Mouse (Mus musculus) hindlimb bud, embryonic 11.5 days (tissue): Measurements from ENCODE around the gene Rbsn.

Source experiments
- DNase-seq: peaks from one replicate; pipeline ENCODE4 v3.0.0-alpha.2; 2012; ENCODE audit warnings: low read depth, low spot score; ENCODE audit errors: extremely low spot score

The Rbsn gene

DNA sequence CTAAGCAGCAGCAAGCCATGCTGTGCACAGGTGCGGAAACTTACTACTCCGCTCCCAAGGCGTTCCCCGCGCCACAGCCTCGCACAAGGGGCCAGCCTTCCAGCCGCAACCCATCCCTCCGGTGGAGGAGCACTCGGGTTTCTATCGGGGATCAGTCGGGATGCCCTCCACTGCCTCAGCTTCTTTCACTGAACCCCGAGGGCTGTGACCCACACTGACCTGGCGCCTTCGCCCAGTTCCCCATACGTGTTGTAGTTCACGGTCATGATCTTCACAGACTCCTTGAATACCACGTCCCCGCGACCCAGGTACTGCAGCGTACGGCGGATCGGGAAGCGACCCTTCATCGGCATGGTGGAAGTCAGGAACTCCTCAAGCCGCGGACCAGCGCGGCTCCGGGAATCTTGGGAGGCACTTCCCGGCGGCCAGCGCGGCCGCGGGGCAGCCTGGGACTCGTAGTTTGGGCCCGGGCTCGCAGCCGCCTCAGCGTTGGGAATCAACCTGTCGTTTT, 31.0 kb downstream of the Rbsn start, which contains the start of gene Mrps25:
TSS of gene Mrps25 (minus strand) at position 413 of the 511 bp plus-strand sequence.
- peak; percentile 28 for DNase-seq

- DNase-seq: no peak
Observed at GRCm38 (mm10) chr6:92176450-92176849, 38.3 kb downstream of the Rbsn start.

DNA sequence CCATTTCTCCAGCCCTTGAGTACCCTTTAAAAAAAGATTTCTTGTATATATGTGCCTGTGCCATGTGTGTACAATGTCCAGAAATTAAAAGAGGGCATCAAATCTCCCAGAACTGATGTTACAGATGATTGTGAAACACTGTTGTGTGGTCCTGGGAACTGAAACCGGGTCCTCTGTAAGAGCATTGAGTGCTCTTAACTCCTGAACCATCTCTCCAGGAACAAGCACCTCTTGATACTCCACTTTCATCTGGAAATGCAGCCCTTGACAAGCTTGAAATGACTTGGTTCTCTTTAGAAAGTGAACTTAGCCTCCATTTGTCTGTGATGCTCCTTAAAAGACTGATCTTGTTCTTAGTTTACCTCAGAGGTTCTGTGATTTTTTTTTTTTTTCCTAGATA, 52.0 kb downstream of the Rbsn start:
- no peak for DNase-seq

DNA sequence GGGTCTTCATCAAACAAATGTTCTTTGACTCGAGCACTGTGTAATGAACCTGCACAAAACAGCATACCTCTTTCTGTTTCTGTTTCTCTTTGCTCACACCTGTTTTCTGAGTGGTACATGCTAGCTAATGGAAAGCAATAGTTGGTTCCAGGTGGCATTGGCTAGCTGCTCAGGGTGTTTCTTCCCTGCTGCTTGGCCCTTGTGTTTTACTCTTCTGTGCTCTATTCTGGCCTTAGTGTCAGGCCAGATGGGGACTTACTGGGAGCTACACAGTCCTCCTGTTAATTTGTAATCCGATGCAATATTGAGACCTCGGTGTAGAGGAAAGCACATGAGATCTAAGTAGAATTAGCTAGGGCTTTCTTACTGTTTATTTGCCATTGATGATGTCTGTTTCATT, 55.9 kb downstream of the Rbsn start:
- DNase-seq: no peak

DNA sequence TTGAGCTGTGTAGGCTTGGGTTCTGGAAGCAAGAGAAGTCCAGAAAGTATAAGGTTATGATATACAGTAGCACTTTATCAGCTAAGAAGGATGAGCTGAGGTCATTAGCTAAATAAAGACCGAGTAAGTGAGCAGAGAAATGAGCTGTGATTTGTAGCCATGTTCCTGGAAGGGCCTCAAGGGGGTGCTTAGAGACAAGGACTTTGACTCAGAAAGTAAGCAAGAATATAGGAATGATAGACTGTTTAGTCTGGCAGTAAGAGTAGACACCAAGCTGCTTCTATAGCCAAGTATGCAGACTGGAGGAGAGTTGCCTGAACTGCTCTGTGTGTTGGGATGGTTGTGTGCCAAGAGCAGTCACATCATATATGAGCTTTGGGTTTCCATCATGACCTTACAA, 61.0 kb downstream of the Rbsn start:
- DNase-seq: no peak

DNA sequence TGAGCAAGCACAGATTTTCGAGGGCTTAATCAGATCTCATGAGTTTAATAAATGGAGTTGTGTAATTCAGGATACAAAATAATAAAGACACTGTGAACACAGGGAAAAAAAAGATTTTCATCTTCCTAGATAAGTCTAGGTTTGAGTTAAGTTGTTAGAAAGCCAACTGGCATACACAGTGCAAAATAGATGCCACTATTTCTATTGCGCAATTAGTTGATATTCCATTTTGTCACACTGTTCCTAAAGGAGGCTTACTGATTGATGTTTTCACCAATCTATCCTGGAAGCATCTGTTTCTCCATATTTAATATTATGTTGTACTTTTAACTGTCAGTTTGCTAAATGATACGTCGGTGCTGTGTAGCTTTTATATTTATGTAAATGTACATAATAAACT, 68.8 kb downstream of the Rbsn start:
- no peak for DNase-seq
